Mouse (Mus musculus): Measurements from ENCODE around the gene Cluap1. TPM values are rescaled to one million over a fixed set of nuclear protein-coding genes. Genes with fewer than 3 reads are reported as not detected.
"Not testable (repeated sequence)": the region's sequence is repeated elsewhere in the genome, so short reads cannot be mapped to it uniquely, and the experiment has no call there.

The Cluap1 gene
- total RNA-seq, 1 experiment from 2014 or later: 12.0 TPM

- peak; percentile 76 for ATAC-seq (replicated peaks; ENCODE audit: insufficient number of reproducible peaks, low FRiP score, low TSS enrichment, poor library complexity, severe bottlenecking)
Measured at GRCm38 (mm10) chr16:3929151-3929550, 20.6 kb downstream of the Cluap1 start.

GRCm38 (mm10) chr16:3933536-3933935, 24.9 kb downstream of the Cluap1 start:
- no peak for ATAC-seq (replicated peaks; ENCODE audit: insufficient number of reproducible peaks, low FRiP score, low TSS enrichment, poor library complexity, severe bottlenecking)

GRCm38 (mm10) chr16:3934091-3934490, 25.5 kb downstream of the Cluap1 start:
- no peak for ATAC-seq (replicated peaks; ENCODE audit: insufficient number of reproducible peaks, low FRiP score, low TSS enrichment, poor library complexity, severe bottlenecking)

GRCm38 (mm10) chr16:3934701-3935100, 26.1 kb downstream of the Cluap1 start:
- no peak for ATAC-seq (replicated peaks; ENCODE audit: insufficient number of reproducible peaks, low FRiP score, low TSS enrichment, poor library complexity, severe bottlenecking)

- no peak for ATAC-seq (replicated peaks; ENCODE audit: insufficient number of reproducible peaks, low FRiP score, low TSS enrichment, poor library complexity, severe bottlenecking)
Measured at GRCm38 (mm10) chr16:3951141-3951540, 42.5 kb downstream of the Cluap1 start.

GRCm38 (mm10) chr16:3956369-3956768, 47.8 kb downstream of the Cluap1 start:
- ATAC-seq (replicated peaks; ENCODE audit: insufficient number of reproducible peaks, low FRiP score, low TSS enrichment, poor library complexity, severe bottlenecking): no peak

DNA sequence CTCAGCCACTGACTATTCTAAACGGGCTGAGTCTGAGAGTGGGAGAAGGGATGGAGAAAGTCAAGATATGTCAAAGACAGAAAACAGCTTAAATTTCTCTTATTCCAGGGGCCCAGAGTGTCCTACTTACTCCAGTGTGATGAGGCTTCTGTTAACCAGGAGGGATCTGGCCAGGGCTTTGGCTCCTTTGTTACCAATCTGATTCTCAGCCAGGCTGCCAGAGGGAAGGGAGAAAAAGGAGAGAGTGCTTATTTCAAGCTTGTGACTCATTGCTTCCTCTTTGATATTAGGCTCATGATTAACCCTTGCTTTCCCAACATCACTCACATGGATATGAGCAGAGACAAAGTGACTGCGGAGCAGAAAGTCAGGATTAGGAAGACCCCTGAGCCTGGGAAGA, 50.7 kb downstream of the Cluap1 start:
- ATAC-seq (replicated peaks; ENCODE audit: insufficient number of reproducible peaks, low FRiP score, low TSS enrichment, poor library complexity, severe bottlenecking): no peak

DNA sequence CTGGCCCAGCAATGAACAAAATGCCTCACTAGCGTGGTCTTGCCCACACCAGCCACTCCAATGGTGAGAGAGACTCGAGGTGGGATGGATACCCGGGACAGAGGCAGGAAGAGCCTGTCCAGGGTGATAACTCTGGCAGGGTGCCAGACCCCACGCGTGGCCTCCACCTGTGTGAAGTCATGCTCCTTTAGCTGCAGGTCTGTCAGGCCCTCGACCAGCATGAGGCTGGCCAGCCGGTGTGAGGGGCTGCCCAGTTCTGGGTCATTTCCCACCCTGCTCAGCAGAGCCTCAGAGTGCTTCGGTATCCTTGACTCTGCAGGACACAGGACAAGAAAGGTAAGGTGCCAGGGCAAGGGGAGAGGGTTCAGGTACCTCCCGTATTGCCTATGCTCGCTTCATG, 56.4 kb downstream of the Cluap1 start:
- no peak for ATAC-seq (replicated peaks; ENCODE audit: insufficient number of reproducible peaks, low FRiP score, low TSS enrichment, poor library complexity, severe bottlenecking)

DNA sequence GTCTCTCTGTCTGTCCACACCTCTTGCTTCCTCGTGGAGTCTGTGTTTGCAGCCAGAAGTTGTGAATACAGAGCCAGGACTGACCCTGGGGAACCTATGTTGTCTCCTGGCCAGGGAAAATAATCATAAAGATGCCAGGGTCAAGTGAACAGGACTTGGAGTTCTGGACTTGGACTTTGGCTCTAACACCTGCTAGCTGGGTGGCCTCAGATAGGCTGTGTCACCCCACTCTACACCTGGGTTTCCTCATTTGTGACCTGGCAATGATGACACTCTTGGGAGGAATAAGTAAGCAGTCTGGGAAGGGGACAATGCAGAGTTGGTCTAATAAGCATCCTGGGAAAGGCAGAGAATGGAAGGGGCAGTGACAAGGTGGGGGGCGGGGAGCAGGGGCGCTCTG, 56.9 kb downstream of the Cluap1 start:
- ATAC-seq (replicated peaks; ENCODE audit: insufficient number of reproducible peaks, low FRiP score, low TSS enrichment, poor library complexity, severe bottlenecking): no peak

- not testable (repeated sequence) for ATAC-seq (replicated peaks; ENCODE audit: insufficient number of reproducible peaks, low FRiP score, low TSS enrichment, poor library complexity, severe bottlenecking)
Measured at GRCm38 (mm10) chr16:3974456-3974855, 65.9 kb downstream of the Cluap1 start.

GRCm38 (mm10) chr16:3975658-3976057, 67.1 kb downstream of the Cluap1 start:
- no peak for ATAC-seq (replicated peaks; ENCODE audit: insufficient number of reproducible peaks, low FRiP score, low TSS enrichment, poor library complexity, severe bottlenecking)

DNA sequence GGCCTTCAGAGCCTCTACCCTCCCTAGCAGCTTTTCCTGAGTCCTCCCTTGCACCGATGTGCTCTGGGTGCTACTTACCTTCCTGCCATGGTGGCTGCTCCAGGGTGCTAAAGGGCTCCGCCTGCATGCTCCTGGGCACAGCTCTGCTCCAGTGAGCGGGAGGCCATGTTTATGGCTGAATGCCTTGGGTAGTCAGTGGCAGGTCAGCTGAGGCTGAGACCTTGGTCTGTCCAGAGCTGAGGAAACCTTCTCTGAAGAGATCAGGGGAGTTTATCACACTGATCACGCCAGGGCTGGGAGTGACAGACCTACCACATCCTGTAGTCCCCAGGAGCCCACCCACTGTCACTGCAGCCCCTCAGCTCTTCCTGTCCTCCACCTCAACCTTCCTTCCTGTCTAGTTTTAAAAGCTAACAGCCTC, 67.7 kb downstream of the Cluap1 start, which contains the start of gene Nlrc3:
Nlrc3 (minus strand) TSS at position 382 of the 421 bp plus-strand sequence.
- peak; percentile 58; the same call in 1 of the 2 replicates for ATAC-seq (replicated peaks; ENCODE audit: insufficient number of reproducible peaks, low FRiP score, low TSS enrichment, poor library complexity, severe bottlenecking)

DNA sequence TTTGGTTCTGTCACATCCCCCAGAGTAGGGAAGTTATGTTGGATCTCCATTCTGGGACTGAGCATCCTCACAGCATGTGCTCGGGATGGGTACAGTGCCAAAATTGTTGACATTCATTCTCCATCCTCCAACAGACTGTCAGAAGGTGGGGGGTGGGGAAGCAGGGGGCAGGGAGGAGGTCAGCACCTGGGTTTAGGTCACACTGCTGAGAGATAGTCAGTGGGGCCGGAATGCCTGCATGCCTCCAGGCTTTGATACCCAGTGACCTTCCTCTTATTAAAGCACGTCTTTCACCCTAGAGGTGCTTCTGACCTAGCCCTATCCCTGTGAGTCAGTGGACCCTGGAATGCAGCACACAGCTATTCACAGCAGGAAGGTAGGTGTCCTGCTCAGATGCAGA, 68.1 kb downstream of the Cluap1 start:
- no peak for ATAC-seq (replicated peaks; ENCODE audit: insufficient number of reproducible peaks, low FRiP score, low TSS enrichment, poor library complexity, severe bottlenecking)

DNA sequence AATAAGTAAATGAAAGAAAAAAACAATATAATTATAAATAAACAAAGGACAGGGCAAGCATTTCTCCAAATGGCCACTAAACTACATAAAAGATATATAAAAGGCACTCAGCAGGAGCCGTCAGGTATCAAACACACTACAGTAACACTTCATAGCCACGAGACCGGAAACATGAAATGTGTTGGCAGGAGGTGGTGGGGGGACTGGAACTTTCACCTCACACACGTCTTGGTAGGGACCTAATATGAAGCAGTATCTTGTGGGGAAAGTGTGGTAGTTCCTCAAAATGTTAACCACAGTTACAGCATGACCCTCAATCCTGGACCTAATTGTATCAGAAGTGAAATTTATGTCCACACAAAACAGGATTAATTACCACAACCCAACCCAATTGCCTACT, 73.6 kb downstream of the Cluap1 start:
- ATAC-seq (replicated peaks; ENCODE audit: insufficient number of reproducible peaks, low FRiP score, low TSS enrichment, poor library complexity, severe bottlenecking): no peak

GRCm38 (mm10) chr16:3983146-3983700, 74.6 kb downstream of the Cluap1 start:
- ATAC-seq (replicated peaks; ENCODE audit: insufficient number of reproducible peaks, low FRiP score, low TSS enrichment, poor library complexity, severe bottlenecking): no peak

GRCm38 (mm10) chr16:3988410-3988809, 79.8 kb downstream of the Cluap1 start:
- no peak for ATAC-seq (replicated peaks; ENCODE audit: insufficient number of reproducible peaks, low FRiP score, low TSS enrichment, poor library complexity, severe bottlenecking)

Other genes starting within 250 kb of the Cluap1 start
- gene Mefv, start 190.7 kb upstream of the Cluap1 start, total RNA-seq (2017): 20.5 to 25.6 TPM (median 25.2 TPM) in 3 replicates
- gene Zfp263, start 164.7 kb upstream of the Cluap1 start, total RNA-seq (2017): 47.6 to 60.4 TPM (median 59.3 TPM) in 3 replicates
- not detected in 3 replicates for gene Olfr15, start 77.9 kb upstream of the Cluap1 start, total RNA-seq (2017)
- gene Zfp174, start 61.5 kb upstream of the Cluap1 start, total RNA-seq (2017): 0.11 to 1.5 TPM (median 1.4 TPM) in 3 replicates
- gene Naa60, start 36.4 kb upstream of the Cluap1 start, total RNA-seq (2017): 24.5 to 61.7 TPM (median 26.2 TPM) in 3 replicates
- 23.7 to 35.3 TPM (median 24.2 TPM) in 3 replicates for gene Zfp597, start 24.2 kb upstream of the Cluap1 start, total RNA-seq (2017)
- gene Gm20695, start 24.2 kb upstream of the Cluap1 start, total RNA-seq (2017): 1.2 TPM in 1 of 3 replicates, not detected in the others
- gene 1700037C18Rik, start 112 bp upstream of the Cluap1 start, total RNA-seq (2017): 0.57 to 6.4 TPM (median 1.9 TPM) in 3 replicates
- gene Nlrc3, start 67.8 kb downstream of the Cluap1 start, total RNA-seq (2017): 9.6 to 50.1 TPM (median 14.0 TPM) in 3 replicates
- gene Slx4, start 95.0 kb downstream of the Cluap1 start, total RNA-seq (2017): 18.3 to 53.4 TPM (median 21.9 TPM) in 3 replicates
- 0.29 TPM in 1 of 3 replicates, not detected in the others for gene Dnase1, start 128.1 kb downstream of the Cluap1 start, total RNA-seq (2017)
- 29.8 to 50.5 TPM (median 41.3 TPM) in 3 replicates for gene Trap1, start 169.0 kb downstream of the Cluap1 start, total RNA-seq (2017)

Data from monocyte, adult 5-6 weeks (primary cell).